ENCODE assay signal across 8 mouse cellular contexts in the genomic region with DNA sequence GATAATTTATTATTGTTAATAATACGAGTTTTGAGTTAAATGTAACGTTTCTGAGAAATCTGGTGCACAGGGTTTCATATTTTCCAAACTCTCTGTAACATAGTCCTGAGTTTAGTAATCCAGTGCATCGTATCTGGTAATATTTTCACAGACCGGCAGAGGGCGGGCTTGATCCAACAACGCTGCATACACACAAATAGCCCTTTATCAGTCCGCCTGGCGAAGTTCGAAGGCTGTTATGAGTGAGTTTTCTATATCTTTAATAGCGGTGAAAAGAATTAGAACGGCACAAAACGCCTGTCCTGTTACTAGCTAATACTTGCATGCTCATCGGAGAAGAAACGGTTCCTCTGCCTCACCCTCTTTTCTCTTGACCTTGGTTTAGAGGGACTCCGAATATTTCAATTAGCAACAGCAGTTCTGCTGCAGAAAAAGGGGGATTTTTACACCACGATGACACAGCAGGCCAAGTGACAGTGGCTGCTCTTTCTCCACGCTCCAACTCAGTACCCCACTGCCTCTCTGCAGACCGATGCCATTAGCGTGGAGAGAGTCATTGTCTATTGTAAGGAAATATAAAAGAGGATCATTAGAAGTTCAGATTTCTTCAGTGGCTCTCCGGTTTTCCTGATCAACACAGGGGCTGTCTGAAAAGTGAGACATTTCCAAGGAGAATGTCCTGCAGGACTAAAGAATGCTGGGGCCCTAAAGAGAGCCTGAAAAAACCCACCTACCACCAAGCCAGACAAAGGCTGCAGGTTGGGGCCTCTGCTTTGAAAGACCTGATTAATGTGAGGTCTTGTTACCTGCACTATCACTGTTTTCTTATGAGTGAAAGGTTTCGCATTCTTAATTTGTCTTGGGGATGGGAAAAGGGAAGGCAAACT.
DNase-seq lines count a peak whose midpoint lies in the region; ATAC-seq lines count a peak whose summit lies in the region.

No protein-coding gene starts in this region.

- no peaks in the 10 kb centered on the region for H3K36me3 ChIP-seq in hindbrain, embryonic 13.5 days

- H3K4me1 ChIP-seq in hindbrain, embryonic 13.5 days (replicated peaks): peaks cover 3% of the 10 kb centered on the region; the same call in 1 of the 2 replicates

- H3K27ac ChIP-seq in hindbrain, embryonic 13.5 days: no peak overlapping the region

- ATAC-seq in hindbrain, embryonic 13.5 days (ENCODE audit: low FRiP score): peak; percentile 97
- no peak for ATAC-seq in monocyte, adult 5-6 weeks (replicated peaks; ENCODE audit: insufficient number of reproducible peaks, low FRiP score, low TSS enrichment, poor library complexity, severe bottlenecking)

- 9% methylated on average over 21 of the region's 21 CpGs for WGBS in hindbrain, embryonic 13.5 days

- H3K9ac ChIP-seq in hindbrain, embryonic 13.5 days: peak overlapping the region; percentile 30; the same call in 1 of the 2 replicates

- peak overlapping the region; percentile 53 for H3K4me2 ChIP-seq in hindbrain, embryonic 13.5 days

- peak overlapping the region; percentile 29 for H3K4me3 ChIP-seq in hindbrain, embryonic 13.5 days

- peak; percentile 61 for DNase-seq in R1 (ENCODE audit: low read depth, low spot score)
- DNase-seq in cerebellum, adult 9-11 months: peak; percentile 44
- peak; percentile 18 to 68 for DNase-seq in frontal cortex, postnatal 10 days (ENCODE audit: low spot score in 2 of 2)
- DNase-seq in layer of hippocampus, postnatal 14 days (ENCODE audit: low spot score in 2 of 2): peak; percentile 69 to 84
- peak; percentile 62 for DNase-seq in lung, postnatal 10 days
- peak; percentile 79 for DNase-seq in retina, postnatal 1 day

- H3K27me3 ChIP-seq in hindbrain, embryonic 13.5 days: no peaks in the 10 kb centered on the region

- H3K9me3 ChIP-seq in hindbrain, embryonic 13.5 days: no peaks in the 10 kb centered on the region
